Mouse (Mus musculus) intestine, embryonic 15.5 days (tissue): ENCODE results near the gene Cradd. TPM values are rescaled to one million over a fixed set of nuclear protein-coding genes. Genes with fewer than 3 reads are reported as not detected.

ENCODE experiments used
- ATAC-seq: fragments of 200-750 bp; cut with Nextera tagmentation; 2 replicates; pipeline ENCODE4 v1.8.0; 2017; ENCODE audit warnings: moderate TSS enrichment, moderate library complexity
- H3K27ac ChIP-seq: fragments of 300-500 bp; sonication (generic); 2 replicates; pipeline ENCODE4 v1.5.1; 2015; ENCODE audit warnings: mild to moderate bottlenecking, inconsistent platforms
- H3K27me3 ChIP-seq: fragments of 300-500 bp; sonication (generic); replicated peaks from 2 replicates; pipeline ENCODE4 v1.6.1; 2015; ENCODE audit warnings: inconsistent platforms
- H3K36me3 ChIP-seq: fragments of 300-500 bp; sonication (generic); 2 replicates; pipeline ENCODE4 v1.6.1; 2015; ENCODE audit warnings: inconsistent platforms
- H3K4me1 ChIP-seq: fragments of 300-500 bp; sonication (generic); replicated peaks from 2 replicates; pipeline ENCODE4 v1.6.1; 2015; ENCODE audit warnings: inconsistent platforms
- H3K4me2 ChIP-seq: fragments of 300-500 bp; sonication (generic); replicated peaks from 2 replicates; pipeline ENCODE4 v1.6.1; 2015; ENCODE audit warnings: mild to moderate bottlenecking, inconsistent platforms
- H3K4me3 ChIP-seq: fragments of 300-500 bp; sonication (generic); replicated peaks from 2 replicates; pipeline ENCODE4 v1.5.1; 2015; ENCODE audit warnings: inconsistent platforms
- H3K9ac ChIP-seq: fragments of 300-500 bp; sonication (generic); 2 replicates; pipeline ENCODE4 v1.6.1; 2015; ENCODE audit warnings: inconsistent platforms
- H3K9me3 ChIP-seq: fragments of 300-500 bp; sonication (generic); 2 replicates; pipeline ENCODE4 v1.6.1; 2016; ENCODE audit warnings: inconsistent platforms
- WGBS: fragments of 180-500 bp; shearing (Covaris S2); methylation state at CpG from one replicate; pipeline ENCODE4 v1.1.7; 2015; 5-methylcytosine and 5-hydroxymethylcytosine counted together
- polyA plus RNA-seq: library from polyadenylated mRNA; unstranded; fragments of >200 nt; fragmentation: Nextera tagmentation; extraction: Ambion mirVana; gene quantifications from 2 replicates; pipeline ENCODE4 v1.2.1, GENCODE M21; 2015

The Cradd gene
- polyA plus RNA-seq, 1 experiment from 2014 or later, result 11.2 TPM

DNA sequence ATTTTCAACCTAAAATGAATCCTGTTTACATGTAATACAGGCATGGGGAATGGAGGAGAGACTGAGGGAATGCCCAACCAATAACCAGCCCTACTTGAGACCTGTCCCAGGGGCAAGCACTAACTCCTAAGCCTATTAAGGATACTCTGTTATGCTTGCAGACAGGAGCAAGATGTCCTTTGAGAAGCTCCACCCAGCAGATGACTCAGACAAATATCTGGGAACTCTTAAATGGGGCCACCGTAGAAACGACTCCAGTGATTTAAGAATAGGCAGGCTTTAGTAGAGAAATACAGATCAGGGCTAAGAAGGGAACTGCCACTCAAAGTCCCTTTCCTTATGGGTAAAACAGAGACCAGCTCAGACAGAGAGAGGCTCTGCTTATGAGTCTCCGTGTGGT is 182.9 kb downstream of the Cradd start:
- no peaks in the 10 kb centered on the region for H3K9me3 ChIP-seq
- WGBS, result 41% methylated on average over 3 of the region's 3 CpGs
- H3K9ac ChIP-seq, result no peak overlapping the region
- no peaks in the 10 kb centered on the region for H3K27me3 ChIP-seq
- ATAC-seq, result no peak
- H3K4me1 ChIP-seq, result peaks cover 29% of the 10 kb centered on the region
- H3K4me2 ChIP-seq, result no peak overlapping the region
- H3K27ac ChIP-seq, result no peak overlapping the region
- no peak overlapping the region for H3K4me3 ChIP-seq
- H3K36me3 ChIP-seq, result no peaks in the 10 kb centered on the region

DNA sequence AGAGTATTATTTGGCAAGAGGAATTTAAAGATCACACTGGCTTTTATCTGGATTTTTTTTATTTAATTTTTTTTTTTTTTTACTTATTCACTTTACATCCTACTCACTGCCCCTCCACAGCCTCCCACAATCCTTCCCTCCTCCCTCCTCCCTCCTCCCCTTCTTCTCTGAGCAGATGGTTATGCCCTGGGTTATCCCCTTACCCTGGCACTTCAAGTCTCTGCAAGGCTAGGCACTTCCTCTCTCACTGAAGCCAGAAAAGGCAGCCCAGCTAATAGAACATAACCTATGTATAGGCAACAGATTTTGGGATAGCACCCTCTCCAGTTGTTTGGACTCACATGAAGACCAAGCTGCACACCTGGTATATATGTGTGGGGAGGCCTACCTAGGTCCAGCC is 183.7 kb downstream of the Cradd start:
- Histone ChIP-seq H3K36me3 (no peaks in the 10 kb centered on the region), H3K4me2 (no peak overlapping the region), H3K27me3 (no peaks in the 10 kb centered on the region), H3K27ac (no peak overlapping the region), H3K4me3 (no peak overlapping the region), H3K4me1 (peaks cover 23% of the 10 kb centered on the region), H3K9me3 (no peaks in the 10 kb centered on the region), H3K9ac (no peak overlapping the region)
- no peak for ATAC-seq

DNA sequence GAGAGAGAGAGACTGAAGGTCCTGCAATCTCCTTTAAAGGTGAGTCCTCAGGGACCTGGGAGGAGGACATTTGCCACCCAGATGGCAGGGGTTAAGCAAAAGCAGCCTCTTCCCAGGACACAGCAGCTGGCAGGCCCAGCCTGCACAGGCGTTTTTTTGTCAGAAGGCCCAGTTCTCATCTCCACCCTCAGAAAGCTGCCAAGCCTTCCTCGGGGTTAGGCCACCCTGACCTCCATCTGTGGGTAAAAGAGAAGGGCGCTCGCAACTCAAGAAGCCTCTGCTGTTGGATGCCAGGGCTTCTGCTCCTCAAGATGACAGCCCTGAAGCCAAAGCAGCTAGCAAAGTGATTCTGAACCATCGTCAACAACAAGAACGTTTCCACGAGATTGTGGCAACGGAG is 184.3 kb downstream of the Cradd start:
- no peak overlapping the region for H3K27ac ChIP-seq
- no peaks in the 10 kb centered on the region for H3K9me3 ChIP-seq
- ATAC-seq, result no peak
- H3K36me3 ChIP-seq, result no peaks in the 10 kb centered on the region
- no peak overlapping the region for H3K4me3 ChIP-seq
- H3K27me3 ChIP-seq, result no peaks in the 10 kb centered on the region
- H3K4me1 ChIP-seq, result peaks cover 20% of the 10 kb centered on the region
- no peak overlapping the region for H3K4me2 ChIP-seq
- WGBS, result 72% methylated on average over 8 of the region's 8 CpGs
- no peak overlapping the region for H3K9ac ChIP-seq

DNA sequence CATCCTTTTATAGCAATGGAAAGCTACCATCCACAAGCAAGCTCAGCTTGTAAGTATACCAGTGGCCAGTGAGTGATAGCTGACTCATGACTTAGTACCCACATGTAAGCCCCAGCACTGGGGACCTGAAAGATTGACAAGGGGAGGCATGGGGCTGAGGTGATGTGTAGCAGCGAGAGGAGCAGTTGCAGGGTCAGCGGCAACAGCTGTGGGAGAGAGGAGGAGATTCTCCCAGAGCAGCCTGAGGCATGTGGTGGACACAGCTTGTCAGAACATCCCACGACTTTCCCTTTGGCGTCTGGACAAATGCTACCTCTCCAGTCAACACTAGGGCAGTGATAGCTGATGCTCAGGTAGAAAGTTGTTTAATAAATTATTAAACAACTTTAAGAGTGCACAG is 190.9 kb downstream of the Cradd start:
- Histone ChIP-seq H3K4me3 (no peak overlapping the region), H3K4me1 (no peaks in the 10 kb centered on the region), H3K9me3 (no peaks in the 10 kb centered on the region), H3K27me3 (no peaks in the 10 kb centered on the region), H3K27ac (no peak overlapping the region), H3K4me2 (no peak overlapping the region), H3K9ac (no peak overlapping the region), H3K36me3 (no peaks in the 10 kb centered on the region)
- WGBS, result 69% methylated on average over 4 of the region's 4 CpGs
- ATAC-seq, result no peak

Other genes starting within 250 kb of the Cradd start
- 76.9 and 78.3 TPM in 2 replicates for gene Socs2, start 93.0 kb upstream of the Cradd start, polyA plus RNA-seq
- gene Mrpl42, start 177.8 kb upstream of the Cradd start, polyA plus RNA-seq, result 386 and 401 TPM in 2 replicates
- gene Ube2n, start 191.0 kb upstream of the Cradd start, polyA plus RNA-seq, result 299 and 308 TPM in 2 replicates
- gene Nudt4, start 240.0 kb upstream of the Cradd start, polyA plus RNA-seq, result 59.6 and 62.7 TPM in 2 replicates